Mouse (Mus musculus) testis, adult 2 months (tissue): ENCODE data around the gene Nrip1.

Experiments used
- CTCF ChIP-seq: fragments of 200-500 bp; IDR thresholded peaks from 2 replicates; pipeline ENCODE4 v1.5.1; 2012; ENCODE audit warnings: low read depth, mild to moderate bottlenecking, inconsistent platforms, low read length, moderate library complexity; ENCODE audit not compliant: control insufficient read depth, insufficient read depth, insufficient replicate concordance
- POLR2A ChIP-seq: fragments of 200-500 bp; IDR thresholded peaks from 2 replicates; pipeline ENCODE4 v1.6.1; 2012; ENCODE audit warnings: low read depth, mild to moderate bottlenecking, inconsistent platforms, low read length, moderate library complexity; ENCODE audit not compliant: control insufficient read depth

- TF ChIP-seq POLR2A (no peak), CTCF (no peak)
Observed at GRCm38 (mm10) chr16:76415407-76416059, 41.9 kb upstream of the Nrip1 start.
